ENCODE assay signal across 27 mouse cellular contexts in the genomic region with DNA sequence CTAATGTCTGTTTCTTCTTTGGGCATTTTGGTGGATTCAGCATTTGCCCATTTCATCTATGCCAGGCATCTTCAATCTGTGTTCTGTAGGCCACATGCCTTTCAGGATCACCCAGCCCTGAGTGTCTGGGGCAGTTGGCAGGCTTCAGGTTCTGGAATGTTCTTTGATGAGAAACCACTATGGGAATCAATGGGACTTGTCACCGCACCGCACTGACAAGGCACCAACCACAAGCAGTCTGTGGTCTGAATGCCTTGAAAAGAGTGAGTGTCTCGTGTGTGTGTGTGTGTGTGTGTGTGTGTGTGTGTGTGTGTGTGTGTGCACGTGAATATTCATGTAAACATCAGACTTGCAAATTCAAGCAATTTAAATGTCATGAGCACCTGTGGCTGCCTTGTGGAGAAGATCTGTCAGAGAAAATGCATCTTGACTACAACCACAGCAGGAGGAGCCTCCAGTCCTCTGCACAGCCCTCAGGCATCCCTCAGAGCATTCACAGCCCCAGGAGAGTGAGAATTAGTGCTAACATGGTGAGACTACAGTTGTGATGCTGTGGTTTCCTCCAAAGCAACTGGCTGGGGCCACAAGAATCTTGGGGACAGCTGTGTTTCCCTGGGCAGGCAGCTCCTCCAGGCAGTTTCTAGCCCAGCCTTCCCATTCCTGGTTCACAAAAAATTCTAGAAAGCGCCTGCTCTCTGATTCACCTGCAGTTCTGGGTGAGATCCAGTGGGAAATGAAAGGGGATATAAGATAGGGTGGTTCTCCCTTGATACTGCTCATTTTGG. TPM values are rescaled to one million over a fixed set of nuclear protein-coding genes. Genes with fewer than 3 reads are reported as not detected.
DNase-seq lines count a peak whose midpoint lies in the region; ATAC-seq and TF ChIP-seq lines count a peak whose summit lies in the region.
"Had no signal": no experiment of that assay in that cellular context is flagged by ENCODE, and none has a peak within 500 bp of the region (broad histone marks: within the 10 kb centered on the region; RNA-seq: fewer than 3 reads in every experiment).

No protein-coding gene starts in this region.

- H3K4me2 ChIP-seq in forebrain, embryonic 14.5 days (ENCODE audit: low read length) = no peak overlapping the region
- no peak overlapping the region for H3K4me2 ChIP-seq in midbrain, embryonic 13.5 days (replicated peaks)
- H3K4me2 ChIP-seq in myocyte (ENCODE audit: low read depth) = no peak overlapping the region
- H3K4me2 ChIP-seq: embryonic facial prominence, embryonic 13.5 days; heart, embryonic 11.5 days; hindbrain, embryonic 12.5 days; hindbrain, embryonic 15.5 days had no signal

- no peak overlapping the region for H3ac ChIP-seq in myocyte (ENCODE audit: control insufficient read depth, insufficient read length)

- H3K36me3 ChIP-seq in forebrain, embryonic 14.5 days (ENCODE audit: control insufficient read depth, insufficient read depth, low read length) = no peaks in the 10 kb centered on the region
- H3K36me3 ChIP-seq in forebrain, embryonic 10.5 days (replicated peaks) = no peaks in the 10 kb centered on the region
- H3K36me3 ChIP-seq in midbrain, embryonic 13.5 days = no peaks in the 10 kb centered on the region
- H3K36me3 ChIP-seq in midbrain, embryonic 10.5 days = no peaks in the 10 kb centered on the region
- H3K36me3 ChIP-seq in myocyte (ENCODE audit: control insufficient read depth, insufficient read depth) = no peaks in the 10 kb centered on the region
- no peaks in the 10 kb centered on the region for H3K36me3 ChIP-seq in heart, embryonic 10.5 days
- H3K36me3 ChIP-seq: embryonic facial prominence, embryonic 10.5 days; embryonic facial prominence, embryonic 13.5 days; G1E; hindbrain, embryonic 12.5 days; hindbrain, embryonic 15.5 days had no signal

- no peak for TF ChIP-seq POLR2A in brain, embryonic 14.5 days (IDR thresholded peaks at IDR 0.05; ENCODE audit: borderline replicate concordance, extremely low read depth, insufficient read depth, insufficient read length, poor library complexity, severe bottlenecking)
- TF ChIP-seq POLR2A in myocyte (IDR thresholded peaks at IDR 0.05; ENCODE audit: insufficient read length, low read depth) = no peak

- no peaks in the 10 kb centered on the region for H3K27me3 ChIP-seq in forebrain, embryonic 14.5 days (replicated peaks; ENCODE audit: control insufficient read depth, insufficient read depth, low read length)
- peaks cover 54% of the 10 kb centered on the region for H3K27me3 ChIP-seq in forebrain, embryonic 10.5 days (ENCODE audit: poor library complexity, severe bottlenecking)
- H3K27me3 ChIP-seq in midbrain, embryonic 13.5 days = peaks cover 31% of the 10 kb centered on the region
- H3K27me3 ChIP-seq in midbrain, embryonic 10.5 days (ENCODE audit: low read depth, poor library complexity, severe bottlenecking) = peaks cover 66% of the 10 kb centered on the region
- H3K27me3 ChIP-seq in myocyte (ENCODE audit: control insufficient read depth, insufficient read depth, insufficient read length) = peaks cover 27% of the 10 kb centered on the region
- H3K27me3 ChIP-seq in heart, embryonic 10.5 days (ENCODE audit: insufficient read depth, poor library complexity, severe bottlenecking) = peaks cover 40% of the 10 kb centered on the region
- H3K27me3 ChIP-seq: hindbrain, embryonic 15.5 days had no signal

- H3K27ac ChIP-seq in forebrain, embryonic 14.5 days (ENCODE audit: low read depth, low read length) = peak overlapping the region; percentile 50; the same call in 1 of the 2 replicates
- H3K27ac ChIP-seq in forebrain, embryonic 10.5 days = no peak overlapping the region
- no peak overlapping the region for H3K27ac ChIP-seq in midbrain, embryonic 13.5 days
- H3K27ac ChIP-seq in midbrain, embryonic 10.5 days (replicated peaks) = no peak overlapping the region
- no peak overlapping the region for H3K27ac ChIP-seq in heart, embryonic 10.5 days
- H3K27ac ChIP-seq: embryonic facial prominence, embryonic 10.5 days; embryonic facial prominence, embryonic 13.5 days; heart, adult 2 months; hindbrain, embryonic 12.5 days; hindbrain, embryonic 15.5 days had no signal

- H3K9me3 ChIP-seq in forebrain, embryonic 14.5 days (replicated peaks; ENCODE audit: control insufficient read depth, low read length) = no peaks in the 10 kb centered on the region
- H3K9me3 ChIP-seq in forebrain, embryonic 10.5 days = no peaks in the 10 kb centered on the region
- H3K9me3 ChIP-seq in midbrain, embryonic 13.5 days = no peaks in the 10 kb centered on the region
- peaks cover 5% of the 10 kb centered on the region; the same call in 1 of the 2 replicates for H3K9me3 ChIP-seq in midbrain, embryonic 10.5 days (replicated peaks)
- H3K9me3 ChIP-seq in heart, embryonic 10.5 days = no peaks in the 10 kb centered on the region
- H3K9me3 ChIP-seq: embryonic facial prominence, embryonic 10.5 days; embryonic facial prominence, embryonic 13.5 days; G1E; hindbrain, embryonic 12.5 days; hindbrain, embryonic 15.5 days had no signal

- 50% methylated on average over 5 of the region's 5 CpGs for WGBS in forebrain, embryonic 14.5 days
- 79% methylated on average over 5 of the region's 5 CpGs for WGBS in forebrain, embryonic 10.5 days
- 64% methylated on average over 5 of the region's 5 CpGs for WGBS in midbrain, embryonic 13.5 days
- 76% methylated on average over 5 of the region's 5 CpGs for WGBS in midbrain, embryonic 10.5 days
- WGBS in heart, embryonic 10.5 days = 52% methylated on average over 5 of the region's 5 CpGs

- no peaks in the 10 kb centered on the region for H3K79me2 ChIP-seq in myocyte (ENCODE audit: control insufficient read depth, insufficient read depth)

- TF ChIP-seq CTCF in brain, embryonic 14.5 days (IDR thresholded peaks at IDR 0.05; ENCODE audit: borderline replicate concordance, extremely low read depth, insufficient read depth, insufficient read length) = no peak

- peak; percentile 67 for ATAC-seq in forebrain, embryonic 14.5 days
- ATAC-seq in midbrain, embryonic 13.5 days = 0 out of 2 replicates have a peak, but pooled peaks have one; percentile 30
- ATAC-seq: intestine, postnatal 0 days had no signal

- no peak overlapping the region for H3K9ac ChIP-seq in forebrain, embryonic 14.5 days (ENCODE audit: low read length)
- H3K9ac ChIP-seq in midbrain, embryonic 13.5 days (replicated peaks) = no peak overlapping the region
- H3K9ac ChIP-seq: embryonic facial prominence, embryonic 13.5 days; hindbrain, embryonic 12.5 days; hindbrain, embryonic 15.5 days had no signal

- H3K4me1 ChIP-seq in forebrain, embryonic 14.5 days (ENCODE audit: control insufficient read depth, insufficient read depth, low read length) = peaks cover 3% of the 10 kb centered on the region; the same call in 1 of the 2 replicates
- H3K4me1 ChIP-seq in forebrain, embryonic 10.5 days = no peaks in the 10 kb centered on the region
- peaks cover 3% of the 10 kb centered on the region; the same call in 1 of the 2 replicates for H3K4me1 ChIP-seq in midbrain, embryonic 13.5 days (replicated peaks)
- H3K4me1 ChIP-seq in midbrain, embryonic 10.5 days = no peaks in the 10 kb centered on the region
- no peaks in the 10 kb centered on the region for H3K4me1 ChIP-seq in heart, embryonic 10.5 days
- H3K4me1 ChIP-seq: embryonic facial prominence, embryonic 10.5 days; embryonic facial prominence, embryonic 13.5 days; hindbrain, embryonic 12.5 days; hindbrain, embryonic 15.5 days had no signal

- DNase-seq in forebrain, embryonic 14.5 days (ENCODE audit: low spot score) = peak; percentile 34
- no peak for DNase-seq in forebrain, embryonic 10.5 days (ENCODE audit: extremely low spot score, low spot score)
- DNase-seq in midbrain, embryonic 10.5 days (ENCODE audit: low spot score) = no peak
- peak; percentile 67 for DNase-seq in brain, embryonic 14.5 days (ENCODE audit: low read depth)
- no peak for DNase-seq in heart, embryonic 10.5 days (ENCODE audit: low spot score)
- DNase-seq in lung, postnatal 4 days = no peak
- DNase-seq: adrenal gland, adult 2 months; adrenal gland, postnatal 14 days; cerebellum, adult 11-12 months; cerebellum, adult 8-10 months; cerebellum, postnatal 10 days; cerebellum, postnatal 36 days; embryo, embryonic 11 days; gastrocnemius, postnatal 10 days; gastrocnemius, postnatal 36 days; heart, adult 2 months; kidney, adult 2 months had no signal

- H3K4me3 ChIP-seq in forebrain, embryonic 14.5 days (ENCODE audit: low read depth, low read length) = no peak overlapping the region
- no peak overlapping the region for H3K4me3 ChIP-seq in forebrain, embryonic 10.5 days
- H3K4me3 ChIP-seq in midbrain, embryonic 13.5 days (replicated peaks) = no peak overlapping the region
- H3K4me3 ChIP-seq in midbrain, embryonic 10.5 days = no peak overlapping the region
- no peak overlapping the region for H3K4me3 ChIP-seq in myocyte
- H3K4me3 ChIP-seq in heart, embryonic 10.5 days = no peak overlapping the region
- H3K4me3 ChIP-seq: embryonic facial prominence, embryonic 10.5 days; embryonic facial prominence, embryonic 13.5 days; erythroblast, embryonic 14.5 days; heart, adult 2 months; hindbrain, embryonic 12.5 days; hindbrain, embryonic 15.5 days had no signal

TF ChIP-seq in myocyte, 11 proteins besides CTCF, POLR2A, EP300 and RAD21 (continues in another document):
- TF ChIP-seq TCF3 (IDR thresholded peaks at IDR 0.05; ENCODE audit: insufficient read length, low read depth) (peak; percentile 51), CEBPB (IDR thresholded peaks at IDR 0.05; ENCODE audit: insufficient read depth, poor library complexity, severe bottlenecking) (no peak), TCF12 (IDR thresholded peaks at IDR 0.05; ENCODE audit: insufficient read depth, poor library complexity, severe bottlenecking) (peak; percentile 4)

RNA-seq across cellular contexts. Expression of a gene that starts 21.9 kb away (rescaled TPM):
- polyA plus RNA-seq in forebrain, embryonic 14.5 days (2014; fragmentation: Nextera tagmentation; extraction: Ambion mirVana) = 4.4 and 6.1 TPM in 2 replicates
- not detected in 2 replicates for polyA plus RNA-seq in forebrain, embryonic 10.5 days (2016; fragmentation: Nextera tagmentation; extraction: Ambion mirVana)
- polyA plus RNA-seq in midbrain, embryonic 13.5 days (2015; fragmentation: Nextera tagmentation; extraction: Ambion mirVana) = 1.2 and 1.3 TPM in 2 replicates
- 0.10 and 0.24 TPM in 2 replicates for polyA plus RNA-seq in midbrain, embryonic 10.5 days (2016; fragmentation: Nextera tagmentation; extraction: Ambion mirVana)
- 3.6 and 4.3 TPM in 2 replicates for polyA plus RNA-seq in brain, embryonic 14.5 days (2012; rRNA removed)
- not detected for polyA plus RNA-seq in myocyte (2012; fragmentation: generic; extraction: Trizol)
- 0.12 and 0.26 TPM in 2 replicates for polyA plus RNA-seq in heart, embryonic 10.5 days (2016; fragmentation: Nextera tagmentation; extraction: Ambion mirVana)
- polyA plus RNA-seq: adrenal gland, adult 2 months; erythroblast, embryonic 14.5 days; G1E; heart, adult 2 months; kidney, adult 2 months had no signal

RNA-seq across cellular contexts. Expression of a gene that starts 59.5 kb away (rescaled TPM):
- polyA plus RNA-seq in forebrain, embryonic 14.5 days (2014; fragmentation: Nextera tagmentation; extraction: Ambion mirVana) = 48.8 and 52.4 TPM in 2 replicates
- polyA plus RNA-seq in forebrain, embryonic 10.5 days (2016; fragmentation: Nextera tagmentation; extraction: Ambion mirVana) = 41.1 and 44.3 TPM in 2 replicates
- polyA plus RNA-seq in midbrain, embryonic 13.5 days (2015; fragmentation: Nextera tagmentation; extraction: Ambion mirVana) = 49.2 and 51.9 TPM in 2 replicates
- 39.7 and 41.2 TPM in 2 replicates for polyA plus RNA-seq in midbrain, embryonic 10.5 days (2016; fragmentation: Nextera tagmentation; extraction: Ambion mirVana)
- polyA plus RNA-seq in brain, embryonic 14.5 days (2012; rRNA removed) = 54.3 and 69.8 TPM in 2 replicates
- 17.9 TPM for polyA plus RNA-seq in myocyte (2012; fragmentation: generic; extraction: Trizol)
- 25.7 and 32.9 TPM in 2 replicates for polyA plus RNA-seq in heart, embryonic 10.5 days (2016; fragmentation: Nextera tagmentation; extraction: Ambion mirVana)

Comparison
In these comparisons a context has a peak if more than half of its experiments do, and no peak if none do; other contexts are left out.
1. DNase-seq: peak in forebrain, embryonic 14.5 days (single experiment) and brain, embryonic 14.5 days (single experiment); none in forebrain, embryonic 10.5 days (single experiment), midbrain, embryonic 10.5 days (single experiment), heart, embryonic 10.5 days (single experiment) and lung, postnatal 4 days (0 of 2).